Mouse (Mus musculus) brain, embryonic 18.5 days (tissue): ENCODE results near the gene Pheta1.

Experiments used
- DNase-seq: peaks from one replicate; pipeline ENCODE4 v3.0.0-alpha.2; 2012; ENCODE audit warnings: low read depth, low spot score

Pheta1 gene

GRCm38 (mm10) chr5:121825606-121826005, 23.2 kb upstream of the Pheta1 start:
- no peak for DNase-seq

- DNase-seq = no peak
Measured at GRCm38 (mm10) chr5:121827876-121828275, 20.9 kb upstream of the Pheta1 start.

- DNase-seq = no peak
Measured at GRCm38 (mm10) chr5:121828491-121829432, 20.0 kb upstream of the Pheta1 start.

- no peak for DNase-seq
Measured at GRCm38 (mm10) chr5:121831002-121831601, 17.7 kb upstream of the Pheta1 start.

- DNase-seq = no peak
Measured at GRCm38 (mm10) chr5:121832376-121833155, 16.2 kb upstream of the Pheta1 start.

- DNase-seq = no peak
Measured at GRCm38 (mm10) chr5:121833159-121833558, 15.6 kb upstream of the Pheta1 start.

GRCm38 (mm10) chr5:121833572-121834240, 15.1 kb upstream of the Pheta1 start:
- DNase-seq = no peak

- no peak for DNase-seq
Measured at GRCm38 (mm10) chr5:121834241-121834606, 14.6 kb upstream of the Pheta1 start.

- no peak for DNase-seq
Measured at GRCm38 (mm10) chr5:121834991-121835747, 13.6 kb upstream of the Pheta1 start.

- no peak for DNase-seq
Measured at GRCm38 (mm10) chr5:121835949-121836691, 12.7 kb upstream of the Pheta1 start.

GRCm38 (mm10) chr5:121836692-121837415, 11.9 kb upstream of the Pheta1 start:
- no peak for DNase-seq

GRCm38 (mm10) chr5:121837441-121838340, 11.1 kb upstream of the Pheta1 start, which contains the start of gene Sh2b3:
Gene Sh2b3 (minus strand): TSS chr5:121837646.
- no peak for DNase-seq

- DNase-seq = no peak
Measured at GRCm38 (mm10) chr5:121838341-121839127, 10.2 kb upstream of the Pheta1 start.

- DNase-seq = no peak
Measured at GRCm38 (mm10) chr5:121839128-121839473, 9.7 kb upstream of the Pheta1 start.

- DNase-seq = no peak
Measured at GRCm38 (mm10) chr5:121841516-121841915, 7.3 kb upstream of the Pheta1 start.

GRCm38 (mm10) chr5:121841973-121842372, 6.8 kb upstream of the Pheta1 start:
- no peak for DNase-seq

GRCm38 (mm10) chr5:121842665-121843118, 6.1 kb upstream of the Pheta1 start:
- DNase-seq = no peak
